Mouse (Mus musculus): Measurements from ENCODE around the gene Ahdc1.

DNA sequence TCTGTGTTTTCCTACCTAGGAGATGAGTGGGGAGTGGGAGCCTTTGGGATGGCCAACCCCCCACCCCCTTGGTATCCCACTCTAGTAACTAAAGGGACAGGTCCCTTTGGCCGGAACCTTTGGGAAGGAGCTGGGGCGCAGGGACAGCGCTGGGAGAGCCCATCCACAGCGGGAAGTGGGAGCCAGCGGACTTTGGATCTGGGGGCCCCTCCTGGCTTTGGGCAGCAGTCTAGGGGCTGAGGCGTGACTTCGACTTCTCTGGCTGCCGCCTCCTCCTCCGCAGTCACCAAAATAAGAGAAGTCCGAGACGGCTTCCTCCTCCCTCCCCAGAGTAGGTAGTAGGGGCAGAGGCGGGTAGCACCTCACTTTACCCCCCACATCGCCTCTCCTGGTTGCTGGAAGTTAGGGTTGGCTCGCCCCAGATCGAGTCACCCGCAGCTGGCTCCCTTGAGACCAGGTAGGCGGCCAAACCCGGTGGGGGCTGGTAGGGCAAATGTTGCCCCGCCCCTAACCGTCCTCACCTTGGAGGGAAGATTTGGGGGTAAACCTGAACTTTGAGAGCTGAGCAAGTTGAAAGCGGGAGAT lies 37.2 kb upstream of the Ahdc1 start, which contains the start of gene Fgr:
- TF ChIP-seq CTCF (IDR thresholded peaks at IDR 0.05; ENCODE audit: control insufficient read depth, insufficient read depth, low read length) (no peak), POLR2A (IDR thresholded peaks at IDR 0.05; ENCODE audit: borderline replicate concordance, control insufficient read depth, low read depth, low read length) (no peak)
